Mouse (Mus musculus) embryonic facial prominence, embryonic 13.5 days (tissue): ENCODE results near the gene Rsc1a1. TPM values are rescaled to one million over a fixed set of nuclear protein-coding genes. Genes with fewer than 3 reads are reported as not detected.
A peak's percentile ranks its signal among the peaks of the same experiment; 100 is the strongest.

Experiments
- ATAC-seq: fragments of 200-750 bp; cut with Nextera tagmentation; 2 replicates; pipeline ENCODE4 v1.8.0; 2017; ENCODE audit warnings: low read depth; ENCODE audit not compliant: insufficient number of reproducible peaks, insufficient read depth, low FRiP score, low TSS enrichment
- H3K27ac ChIP-seq: fragments of 300-500 bp; sonication (generic); 2 replicates; pipeline ENCODE4 v1.5.1; 2015; ENCODE audit warnings: moderate library complexity, mild to moderate bottlenecking, inconsistent platforms
- H3K27me3 ChIP-seq: fragments of 300-500 bp; sonication (generic); 2 replicates; pipeline ENCODE4 v1.6.1; 2015; ENCODE audit warnings: mild to moderate bottlenecking, inconsistent platforms
- H3K36me3 ChIP-seq: fragments of 300-500 bp; sonication (generic); 2 replicates; pipeline ENCODE4 v1.6.1; 2015; ENCODE audit warnings: mild to moderate bottlenecking, inconsistent platforms
- H3K4me1 ChIP-seq: fragments of 300-500 bp; sonication (generic); 2 replicates; pipeline ENCODE4 v1.6.1; 2015; ENCODE audit warnings: inconsistent platforms
- H3K4me2 ChIP-seq: fragments of 300-500 bp; sonication (generic); 2 replicates; pipeline ENCODE4 v1.6.1; 2015; ENCODE audit warnings: moderate library complexity, mild to moderate bottlenecking, inconsistent platforms
- H3K4me3 ChIP-seq: fragments of 300-500 bp; sonication (generic); 2 replicates; pipeline ENCODE4 v1.5.1; 2015; ENCODE audit warnings: mild to moderate bottlenecking, inconsistent platforms
- H3K9ac ChIP-seq: fragments of 300-500 bp; sonication (generic); 2 replicates; pipeline ENCODE4 v1.6.1; 2015; ENCODE audit warnings: mild to moderate bottlenecking, inconsistent platforms
- H3K9me3 ChIP-seq: fragments of 300-500 bp; sonication (generic); 2 replicates; pipeline ENCODE4 v1.6.1; 2016; ENCODE audit warnings: inconsistent platforms
- WGBS: fragments of 180-500 bp; shearing (Covaris S2); methylation state at CpG from one replicate; pipeline ENCODE4 v1.1.7; 2015; ENCODE audit warnings: mixed read lengths; 5-methylcytosine and 5-hydroxymethylcytosine counted together
- polyA plus RNA-seq: library from polyadenylated mRNA; unstranded; fragments of >200 nt; fragmentation: Nextera tagmentation; extraction: Ambion mirVana; gene quantifications from 2 replicates; pipeline ENCODE4 v1.2.1, GENCODE M21; 2015

Rsc1a1 gene
- polyA plus RNA-seq, 1 experiment from 2014 or later: not detected

- Histone ChIP-seq H3K36me3 (peaks cover 89% of the 10 kb centered on the region), H3K4me3 (no peak overlapping the region), H3K27me3 (no peaks in the 10 kb centered on the region), H3K27ac (no peak overlapping the region), H3K9me3 (no peaks in the 10 kb centered on the region), H3K9ac (no peak overlapping the region), H3K4me1 (no peaks in the 10 kb centered on the region), H3K4me2 (no peak overlapping the region)
- 94% methylated on average over 8 of the region's 8 CpGs for WGBS
- no peak for ATAC-seq
Observed at GRCm38 (mm10) chr4:141688505-141688904, 3.1 kb upstream of the Rsc1a1 start.

GRCm38 (mm10) chr4:141686525-141686924 is 1.1 kb upstream of the Rsc1a1 start:
- no peak for ATAC-seq
- Histone ChIP-seq H3K9me3 (no peaks in the 10 kb centered on the region), H3K4me1 (peaks cover 6% of the 10 kb centered on the region; the same call in 1 of the 2 replicates), H3K27ac (no peak overlapping the region), H3K4me3 (no peak overlapping the region), H3K36me3 (peaks cover 85% of the 10 kb centered on the region), H3K27me3 (no peaks in the 10 kb centered on the region), H3K4me2 (no peak overlapping the region), H3K9ac (no peak overlapping the region)
- WGBS: 78% methylated on average over 8 of the region's 8 CpGs

- Histone ChIP-seq H3K4me1 (peaks cover 7% of the 10 kb centered on the region; the same call in 1 of the 2 replicates), H3K9ac (no peak overlapping the region), H3K36me3 (peaks cover 81% of the 10 kb centered on the region), H3K27ac (no peak overlapping the region), H3K27me3 (no peaks in the 10 kb centered on the region), H3K4me2 (no peak overlapping the region), H3K4me3 (no peak overlapping the region), H3K9me3 (no peaks in the 10 kb centered on the region)
- WGBS: 86% methylated on average over 3 of the region's 3 CpGs
- ATAC-seq: no peak
Observed at GRCm38 (mm10) chr4:141686093-141686492, 694 bp upstream of the Rsc1a1 start.

- no peaks in the 10 kb centered on the region for H3K27me3 ChIP-seq
- no peak overlapping the region for H3K4me2 ChIP-seq
- no peaks in the 10 kb centered on the region for H3K9me3 ChIP-seq
- WGBS: 76% methylated on average over 12 of the region's 12 CpGs
- H3K4me1 ChIP-seq: peaks cover 11% of the 10 kb centered on the region
- peaks cover 52% of the 10 kb centered on the region for H3K36me3 ChIP-seq
- no peak overlapping the region for H3K27ac ChIP-seq
- no peak for ATAC-seq
- H3K9ac ChIP-seq: no peak overlapping the region
- H3K4me3 ChIP-seq: no peak overlapping the region
Observed at GRCm38 (mm10) chr4:141682706-141683230, 2.6 kb downstream of the Rsc1a1 start.

GRCm38 (mm10) chr4:141681767-141682166 is 3.6 kb downstream of the Rsc1a1 start:
- H3K9me3 ChIP-seq: no peaks in the 10 kb centered on the region
- WGBS: 53% methylated on average over 7 of the region's 7 CpGs
- H3K27ac ChIP-seq: no peak overlapping the region
- H3K4me1 ChIP-seq: peaks cover 11% of the 10 kb centered on the region
- no peak for ATAC-seq
- H3K4me3 ChIP-seq: no peak overlapping the region
- H3K9ac ChIP-seq: no peak overlapping the region
- no peaks in the 10 kb centered on the region for H3K27me3 ChIP-seq
- H3K36me3 ChIP-seq: peaks cover 46% of the 10 kb centered on the region
- H3K4me2 ChIP-seq: no peak overlapping the region

GRCm38 (mm10) chr4:141680892-141681291 is 4.5 kb downstream of the Rsc1a1 start:
- H3K36me3 ChIP-seq: peaks cover 39% of the 10 kb centered on the region
- no peak overlapping the region for H3K4me3 ChIP-seq
- no peak overlapping the region for H3K9ac ChIP-seq
- H3K9me3 ChIP-seq: no peaks in the 10 kb centered on the region
- H3K27me3 ChIP-seq: no peaks in the 10 kb centered on the region
- H3K4me2 ChIP-seq: no peak overlapping the region
- peaks cover 11% of the 10 kb centered on the region for H3K4me1 ChIP-seq
- no peak for ATAC-seq
- H3K27ac ChIP-seq: no peak overlapping the region
- WGBS: 40% methylated on average over 12 of the region's 12 CpGs

GRCm38 (mm10) chr4:141679016-141679415 is 6.4 kb downstream of the Rsc1a1 start:
- Histone ChIP-seq H3K36me3 (peaks cover 21% of the 10 kb centered on the region), H3K4me2 (no peak overlapping the region), H3K4me3 (no peak overlapping the region), H3K4me1 (peaks cover 11% of the 10 kb centered on the region), H3K9ac (no peak overlapping the region), H3K27me3 (no peaks in the 10 kb centered on the region), H3K27ac (no peak overlapping the region), H3K9me3 (no peaks in the 10 kb centered on the region)
- 70% methylated on average over 2 of the region's 2 CpGs for WGBS
- no peak for ATAC-seq

GRCm38 (mm10) chr4:141676462-141676979 is 8.9 kb downstream of the Rsc1a1 start:
- WGBS: 78% methylated on average over 5 of the region's 5 CpGs
- Histone ChIP-seq H3K36me3 (no peaks in the 10 kb centered on the region; the same call in 1 of the 2 replicates), H3K4me3 (no peak overlapping the region), H3K9ac (no peak overlapping the region), H3K27me3 (no peaks in the 10 kb centered on the region), H3K27ac (no peak overlapping the region), H3K4me1 (peaks cover 5% of the 10 kb centered on the region), H3K9me3 (no peaks in the 10 kb centered on the region), H3K4me2 (no peak overlapping the region)
- ATAC-seq: 0 out of 2 replicates have a peak, but pooled peaks have one; percentile 18

- Histone ChIP-seq H3K4me3 (no peak overlapping the region), H3K4me2 (no peak overlapping the region), H3K27ac (no peak overlapping the region), H3K4me1 (0 out of 2 replicates have a peak, but pooled peaks cover 3% of the 10 kb centered on the region), H3K9ac (no peak overlapping the region), H3K36me3 (no peaks in the 10 kb centered on the region; the same call in 1 of the 2 replicates), H3K27me3 (no peaks in the 10 kb centered on the region), H3K9me3 (no peaks in the 10 kb centered on the region)
- 77% methylated on average over 13 of the region's 13 CpGs for WGBS
- no peak for ATAC-seq
Observed at GRCm38 (mm10) chr4:141672325-141672724, 13.1 kb downstream of the Rsc1a1 start.

- H3K9me3 ChIP-seq: no peaks in the 10 kb centered on the region
- H3K4me3 ChIP-seq: no peak overlapping the region
- H3K4me1 ChIP-seq: 0 out of 2 replicates have a peak, but pooled peaks cover 3% of the 10 kb centered on the region
- no peak for ATAC-seq
- no peak overlapping the region for H3K9ac ChIP-seq
- 59% methylated on average over 4 of the region's 4 CpGs for WGBS
- no peaks in the 10 kb centered on the region for H3K36me3 ChIP-seq
- no peaks in the 10 kb centered on the region for H3K27me3 ChIP-seq
- no peak overlapping the region for H3K4me2 ChIP-seq
- H3K27ac ChIP-seq: no peak overlapping the region
Observed at GRCm38 (mm10) chr4:141671389-141671788, 14.0 kb downstream of the Rsc1a1 start.

- Histone ChIP-seq H3K27me3 (no peaks in the 10 kb centered on the region), H3K4me2 (no peak overlapping the region), H3K9me3 (no peaks in the 10 kb centered on the region), H3K4me1 (peaks cover 3% of the 10 kb centered on the region; the same call in 1 of the 2 replicates), H3K4me3 (no peak overlapping the region), H3K36me3 (no peaks in the 10 kb centered on the region), H3K9ac (no peak overlapping the region), H3K27ac (no peak overlapping the region)
- ATAC-seq: no peak
- WGBS: 76% methylated on average over 18 of the region's 18 CpGs
Observed at GRCm38 (mm10) chr4:141669898-141670712, 15.3 kb downstream of the Rsc1a1 start.

- Histone ChIP-seq H3K9me3 (no peaks in the 10 kb centered on the region), H3K27ac (peak within 1 kb of the TSS; percentile 78), H3K4me2 (peak within 1 kb of the TSS; percentile 92), H3K36me3 (peaks cover 24% of the 10 kb centered on the region), H3K4me3 (peak within 1 kb of the TSS; percentile 87), H3K9ac (peak within 1 kb of the TSS; percentile 93), H3K4me1 (peaks cover 19% of the 10 kb centered on the region), H3K27me3 (no peaks in the 10 kb centered on the region)
- ATAC-seq: no peak
- WGBS: 74% methylated on average over 8 of the region's 8 CpGs
Observed at GRCm38 (mm10) chr4:141664799-141665198, 20.6 kb downstream of the Rsc1a1 start, which contains the start of gene Plekhm2. Gene Plekhm2 (minus strand): TSS chr4:141664899.
